Mouse (Mus musculus) gastrocnemius, postnatal 10 days (tissue): ENCODE results near the gene Sbf2. TPM values are rescaled to one million over a fixed set of nuclear protein-coding genes. Genes with fewer than 3 reads are reported as not detected.
A peak's percentile ranks its signal among the peaks of the same experiment; 100 is the strongest.
"Not testable (repeated sequence)": the region's sequence is repeated elsewhere in the genome, so short reads cannot be mapped to it uniquely, and the experiment has no call there.

Experiments used
- DNase-seq: peaks from one replicate; pipeline ENCODE4 v3.0.0; 2021; ENCODE audit warnings: mixed read lengths
- long read RNA-seq, 2 experiments: library from polyadenylated mRNA; stranded (forward); transcript quantifications; one replicate each; pipeline ENCODE4 v2.0.0; 2021
- total RNA-seq, 2 experiments: library from RNA; stranded (reverse); gene quantifications; 2 replicates each; pipeline ENCODE4 v1.2.3; 2021

Sbf2 gene
- 10 to 100 TPM; 27.0 to 36.0 TPM for total RNA-seq
- long read RNA-seq, experiment 1, full-length matches to known transcripts = 3 of 14 reads
- long read RNA-seq, experiment 1, partial matches to known transcripts = 6 of 14 reads
- long read RNA-seq, experiment 1, other reads (novel, unspliced or antisense) = 5 of 14 reads
- long read RNA-seq, experiment 2, full-length matches to known transcripts = 3 of 14 reads
- long read RNA-seq, experiment 2, partial matches to known transcripts = 8 of 14 reads
- long read RNA-seq, experiment 2, other reads (novel, unspliced or antisense) = 3 of 14 reads

- DNase-seq = peak; percentile 73
Measured at GRCm38 (mm10) chr7:110614133-110615063, at the start of gene Sbf2. Gene Sbf2, minus strand, starts transcription at chr7:110614922.

DNA sequence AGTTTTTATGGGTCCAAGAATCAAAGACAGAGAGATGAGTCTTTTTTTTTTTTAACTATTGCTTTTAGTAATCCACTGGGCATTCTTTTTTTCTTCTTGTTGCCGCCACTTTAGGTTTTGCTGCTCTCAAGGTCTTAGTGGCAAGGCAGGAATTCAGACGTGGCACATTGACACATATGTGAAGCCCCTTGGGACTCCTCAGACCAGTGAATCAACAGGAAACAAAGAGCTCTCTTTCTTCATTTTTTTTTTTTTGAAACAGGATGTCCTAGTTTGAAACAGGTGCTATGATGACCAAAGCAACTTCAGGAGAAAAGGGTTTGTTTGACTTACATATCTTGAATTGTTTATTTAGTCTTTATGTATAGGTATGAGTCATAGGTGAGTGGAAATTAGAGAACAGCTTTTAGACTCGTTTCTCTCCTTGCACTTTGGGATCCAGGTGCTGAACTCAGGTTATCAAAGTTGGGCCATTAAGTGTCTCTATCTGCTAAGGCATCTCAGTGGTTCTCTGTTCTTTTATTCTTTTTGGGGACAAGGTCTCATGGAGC, 43.7 kb upstream of the Sbf2 start:
- no peak for DNase-seq

GRCm38 (mm10) chr7:110655966-110656365, 41.2 kb upstream of the Sbf2 start:
- DNase-seq = no peak

DNA sequence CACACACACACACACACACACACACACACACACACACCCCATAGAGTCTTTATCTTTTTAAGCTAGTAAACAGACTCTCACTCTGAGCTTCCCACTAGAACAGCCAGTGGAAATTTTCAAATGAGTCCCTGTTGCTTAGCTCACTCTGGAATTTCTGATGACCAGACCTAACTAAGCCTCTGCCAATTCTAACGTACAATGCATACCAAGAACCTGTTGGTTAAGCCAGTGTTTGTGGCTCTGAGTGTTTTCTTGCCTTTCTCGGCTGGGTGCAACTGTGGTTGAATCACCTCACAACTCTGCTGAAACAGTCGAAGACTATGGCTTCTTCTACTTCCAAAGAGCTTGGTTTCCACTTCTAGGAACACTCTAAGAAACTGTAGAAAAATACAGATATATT, 40.5 kb upstream of the Sbf2 start:
- no peak for DNase-seq

DNA sequence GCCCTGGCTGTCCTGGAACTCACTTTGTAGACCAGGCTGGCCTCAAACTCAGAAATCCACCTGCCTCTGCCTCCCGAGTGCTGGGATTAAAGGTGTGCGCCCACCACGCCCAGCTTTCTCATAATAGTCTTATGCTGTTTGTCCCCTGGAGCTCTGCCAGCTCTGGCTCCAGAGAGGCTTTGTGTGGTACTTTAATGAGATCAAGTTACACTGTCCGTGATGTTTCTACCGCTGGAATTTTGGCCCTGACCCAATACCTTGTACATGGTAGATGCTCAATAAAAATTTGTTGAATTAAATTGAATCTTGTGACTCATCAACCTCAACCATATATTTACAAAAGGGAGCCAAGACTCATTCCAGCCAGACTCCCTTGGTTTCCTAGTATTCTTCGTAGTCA, 36.4 kb upstream of the Sbf2 start:
- no peak for DNase-seq

DNA sequence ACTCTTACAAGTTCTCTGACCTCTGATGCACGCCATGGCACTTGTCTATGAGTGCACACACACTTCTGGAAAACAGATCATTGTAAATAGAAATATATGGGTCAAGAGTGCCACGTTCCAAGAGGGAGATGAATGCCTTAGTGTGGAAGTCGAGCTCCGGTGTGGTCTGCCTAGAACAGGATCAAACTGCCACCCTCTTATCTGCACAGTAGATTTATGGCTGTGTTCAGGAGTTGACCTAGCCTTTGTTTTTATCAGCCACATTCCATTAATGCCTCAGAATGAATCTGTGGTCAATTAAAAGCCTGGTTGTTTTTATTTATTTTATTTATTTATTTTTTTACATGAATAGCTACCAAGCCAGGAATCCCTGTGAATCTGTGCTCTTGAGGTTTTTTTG, 35.8 kb upstream of the Sbf2 start:
- DNase-seq = no peak

DNA sequence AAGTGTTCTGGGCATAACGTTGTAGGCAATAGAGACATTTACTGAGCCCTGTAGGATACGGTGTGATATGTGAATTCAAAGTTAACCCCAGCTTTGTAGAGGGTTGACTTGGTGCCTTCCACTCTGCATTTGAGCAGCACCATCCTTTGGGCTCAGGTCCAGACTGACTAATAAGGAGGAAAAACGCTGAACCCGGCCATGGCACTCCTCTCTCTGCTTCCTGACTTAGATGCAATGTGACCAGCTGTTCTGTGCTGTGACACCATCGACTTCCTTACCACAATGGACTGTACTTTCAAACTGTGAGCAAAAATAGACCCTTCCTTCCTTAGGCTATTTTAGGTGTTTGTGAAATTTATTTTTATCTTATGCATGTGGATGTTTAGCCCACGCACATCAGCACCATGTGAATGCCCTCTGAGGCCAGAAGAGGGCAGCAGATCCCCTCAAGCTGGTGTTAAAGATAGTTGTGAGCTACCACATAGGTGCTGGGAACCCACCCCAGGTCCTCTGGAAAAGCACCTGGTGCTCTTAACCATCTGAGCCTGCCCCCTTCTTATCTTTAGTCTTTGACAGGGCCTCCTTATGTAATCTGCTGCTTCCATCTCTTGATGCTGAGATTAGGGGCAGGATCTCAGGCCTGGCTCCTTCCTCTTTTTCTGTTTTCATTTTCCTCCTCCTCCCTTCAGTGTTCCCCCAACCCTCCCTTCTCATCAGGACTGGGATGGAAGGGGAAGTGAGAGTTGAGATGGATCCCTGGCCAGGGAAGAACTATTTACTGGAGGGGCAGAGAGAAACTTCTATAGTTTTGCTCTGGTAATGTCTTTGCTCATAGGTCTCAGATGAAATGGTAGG, 34.6 kb upstream of the Sbf2 start:
- no peak for DNase-seq

GRCm38 (mm10) chr7:110648455-110649085, 33.8 kb upstream of the Sbf2 start:
- no peak for DNase-seq

GRCm38 (mm10) chr7:110647559-110648454, 33.1 kb upstream of the Sbf2 start:
- no peak for DNase-seq

DNA sequence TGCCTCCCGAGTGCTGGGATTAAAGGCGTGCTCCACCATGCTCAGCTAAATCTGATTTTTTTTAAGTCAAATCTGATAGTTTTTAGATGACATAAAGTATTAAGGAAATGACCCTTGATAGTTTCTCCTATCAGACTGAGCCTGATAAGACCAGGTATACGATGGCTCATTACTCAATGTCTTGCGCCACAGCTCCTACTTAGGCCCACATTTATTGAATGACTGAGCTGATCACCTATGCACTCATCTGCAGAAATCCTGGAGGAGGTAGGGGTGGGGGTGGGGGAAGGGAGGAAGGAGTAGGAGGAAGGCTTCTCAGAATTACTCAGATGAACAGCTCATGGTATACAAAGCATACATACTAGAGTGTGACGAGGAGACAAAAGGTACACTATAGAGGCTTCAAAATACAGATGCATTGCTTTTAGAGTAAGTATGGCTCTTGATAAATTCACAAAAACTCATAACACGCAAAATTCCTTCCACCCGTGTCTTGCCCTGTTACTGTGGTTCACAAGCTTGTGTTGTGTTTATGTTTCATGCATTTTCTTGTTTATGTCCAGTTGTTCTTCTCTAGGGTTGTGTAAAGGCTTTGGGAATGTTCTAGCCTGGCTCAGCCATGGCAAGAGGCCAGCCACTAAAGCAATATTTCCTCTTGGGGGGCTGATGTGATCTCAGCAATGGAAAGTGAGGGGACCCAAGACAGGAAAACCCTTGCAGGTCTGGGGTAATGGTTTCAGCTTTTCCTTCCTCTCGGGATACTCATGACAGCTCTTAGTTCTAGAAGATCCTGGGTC, 32.1 kb upstream of the Sbf2 start:
- DNase-seq = no peak

DNA sequence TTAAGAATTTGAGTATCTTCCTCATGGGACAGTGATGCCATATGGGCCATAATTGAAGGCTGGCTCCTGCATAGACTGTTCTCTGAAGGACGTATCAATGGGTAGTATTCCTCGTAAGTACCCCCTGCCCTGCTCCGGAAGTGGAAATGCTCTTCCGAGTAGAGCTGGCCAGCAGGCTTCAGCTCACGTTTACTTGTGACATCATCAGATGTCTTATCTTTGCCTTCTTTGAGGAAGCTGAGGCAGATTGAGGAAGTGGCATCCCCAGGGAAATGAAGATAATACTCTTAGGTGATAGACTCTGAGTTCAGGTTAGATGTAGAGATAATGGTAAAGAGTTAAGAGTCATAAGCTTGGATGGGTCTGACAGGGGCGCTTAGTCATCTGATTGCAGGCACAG, 31.1 kb upstream of the Sbf2 start:
- no peak for DNase-seq

GRCm38 (mm10) chr7:110645311-110645710, 30.6 kb upstream of the Sbf2 start:
- DNase-seq = peak; percentile 51

DNA sequence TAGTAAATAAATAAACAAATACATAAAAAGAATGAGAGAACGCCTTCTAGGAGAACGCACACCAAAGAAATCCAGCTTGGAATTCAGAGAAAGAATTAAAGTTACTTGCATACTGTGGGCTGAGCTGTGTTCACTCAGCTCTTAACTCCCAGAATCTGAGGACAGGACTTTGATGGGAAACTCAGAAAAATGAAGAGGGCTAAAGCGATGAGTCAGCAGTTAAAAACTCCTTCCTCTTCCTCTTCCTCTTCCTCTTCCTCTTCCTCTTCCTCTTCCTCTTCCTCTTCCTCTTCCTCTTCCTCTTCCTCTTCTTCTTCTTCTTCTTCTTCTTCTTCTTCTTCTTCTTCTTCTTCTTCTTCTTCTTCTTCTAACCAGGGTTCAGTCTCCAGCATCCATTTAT, 25.2 kb upstream of the Sbf2 start:
- DNase-seq = not testable (repeated sequence)

DNA sequence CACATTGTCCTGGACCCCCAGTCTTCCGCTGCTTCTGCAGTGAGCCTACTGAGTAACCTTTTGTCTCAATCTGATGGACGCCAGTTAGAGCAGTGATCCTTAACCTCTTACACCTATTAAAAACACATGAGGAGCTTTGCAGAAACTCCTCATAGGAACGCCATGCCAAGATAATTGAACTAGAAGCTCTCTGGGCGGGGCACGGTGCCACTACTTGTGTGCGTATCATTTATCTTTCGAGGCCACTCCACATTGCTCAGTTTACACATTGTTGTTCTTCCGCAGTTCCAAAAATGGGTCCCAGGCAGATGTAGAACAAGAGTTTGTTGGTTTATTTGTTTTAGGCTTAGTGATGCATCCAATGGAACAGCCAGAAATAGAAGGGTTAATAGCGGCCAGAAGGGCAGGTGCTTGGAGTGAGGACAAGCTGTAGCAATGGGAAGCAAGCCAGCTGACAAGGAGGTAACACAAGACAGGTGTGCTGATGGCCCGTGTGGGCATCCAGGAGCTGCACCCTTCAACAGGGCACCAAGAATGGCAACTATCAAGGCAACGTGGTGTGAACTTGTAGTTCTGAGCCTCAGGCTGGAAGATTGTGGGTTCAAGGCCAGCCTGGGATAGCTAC, 24.7 kb upstream of the Sbf2 start:
- DNase-seq = no peak

GRCm38 (mm10) chr7:110638305-110639110, 23.8 kb upstream of the Sbf2 start:
- no peak for DNase-seq

DNA sequence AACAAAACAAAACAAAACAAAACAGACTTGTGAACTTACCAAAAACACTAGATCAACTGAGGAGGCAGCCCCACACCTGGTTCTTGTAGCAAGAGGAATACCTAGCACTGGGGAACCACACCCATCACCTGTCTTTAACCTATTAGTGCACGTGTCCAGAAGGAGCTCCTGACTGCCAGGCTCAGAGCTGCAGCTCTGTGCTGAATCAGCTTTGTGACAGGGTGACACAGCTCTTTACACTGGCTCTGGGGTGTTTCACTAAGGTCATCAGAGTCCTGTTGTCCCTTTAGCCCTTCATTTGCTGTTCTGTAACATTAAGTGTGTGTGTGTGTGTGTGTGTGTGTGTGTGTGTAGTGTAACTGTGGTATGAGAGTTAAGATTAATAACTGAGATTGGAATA, 21.8 kb upstream of the Sbf2 start:
- no peak for DNase-seq

DNA sequence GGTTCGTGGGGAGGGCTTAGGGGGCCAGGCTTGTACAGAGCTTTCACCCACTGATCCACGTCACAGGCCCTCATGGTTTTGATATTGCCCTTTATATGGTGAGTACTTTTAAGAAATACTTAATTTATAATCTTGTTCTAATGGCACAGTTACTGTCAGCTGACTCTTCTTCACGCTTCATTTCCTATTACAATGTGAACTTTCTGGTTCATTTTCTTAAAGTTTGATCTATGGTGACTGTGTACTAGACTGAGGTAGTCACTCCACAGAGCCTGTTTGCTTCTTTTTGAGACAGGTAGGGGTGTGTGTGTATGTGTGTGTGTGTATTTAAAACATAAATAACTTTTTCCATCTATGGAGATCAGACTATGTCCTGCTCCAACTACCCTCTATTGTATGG, 21.2 kb upstream of the Sbf2 start:
- no peak for DNase-seq

DNA sequence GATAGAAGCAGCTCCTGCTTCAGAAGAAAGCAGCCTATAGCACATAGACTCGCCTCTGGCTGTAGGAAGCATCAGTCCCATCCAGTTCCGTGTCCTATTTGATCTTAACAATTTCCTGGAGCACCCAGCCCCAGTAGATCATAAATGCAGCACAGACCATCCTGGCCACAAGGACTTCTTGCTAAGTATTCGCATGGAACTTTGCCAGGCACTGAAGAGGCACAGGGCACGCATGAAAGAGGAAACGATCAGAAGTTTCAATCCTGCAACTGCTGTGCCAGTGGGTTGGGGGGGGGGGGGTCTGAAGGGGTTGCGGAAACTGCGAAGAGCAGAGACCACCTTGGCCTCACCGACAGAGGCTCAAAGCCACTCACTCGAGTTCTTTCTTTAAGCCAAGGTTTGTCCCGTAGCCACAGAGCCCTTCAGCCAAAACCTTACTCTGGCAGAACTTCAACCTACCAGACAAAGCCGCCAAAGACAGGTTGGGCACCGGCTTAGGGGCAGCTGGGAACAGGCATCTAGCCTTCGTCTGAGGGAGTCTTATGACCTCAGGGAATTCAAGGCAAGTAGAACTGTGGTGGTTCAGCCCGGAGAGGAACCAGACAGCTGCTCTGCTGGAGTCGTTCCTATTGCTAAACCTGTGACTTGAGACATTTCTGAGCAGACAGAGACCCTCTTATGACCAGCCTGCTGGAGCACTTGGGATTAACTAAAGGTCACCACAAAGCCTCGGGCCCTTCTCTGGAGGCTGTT, 16.6 kb upstream of the Sbf2 start:
- no peak for DNase-seq
